Comparison of ENCODE assay signal across 8 mouse cellular contexts in the genomic region with DNA sequence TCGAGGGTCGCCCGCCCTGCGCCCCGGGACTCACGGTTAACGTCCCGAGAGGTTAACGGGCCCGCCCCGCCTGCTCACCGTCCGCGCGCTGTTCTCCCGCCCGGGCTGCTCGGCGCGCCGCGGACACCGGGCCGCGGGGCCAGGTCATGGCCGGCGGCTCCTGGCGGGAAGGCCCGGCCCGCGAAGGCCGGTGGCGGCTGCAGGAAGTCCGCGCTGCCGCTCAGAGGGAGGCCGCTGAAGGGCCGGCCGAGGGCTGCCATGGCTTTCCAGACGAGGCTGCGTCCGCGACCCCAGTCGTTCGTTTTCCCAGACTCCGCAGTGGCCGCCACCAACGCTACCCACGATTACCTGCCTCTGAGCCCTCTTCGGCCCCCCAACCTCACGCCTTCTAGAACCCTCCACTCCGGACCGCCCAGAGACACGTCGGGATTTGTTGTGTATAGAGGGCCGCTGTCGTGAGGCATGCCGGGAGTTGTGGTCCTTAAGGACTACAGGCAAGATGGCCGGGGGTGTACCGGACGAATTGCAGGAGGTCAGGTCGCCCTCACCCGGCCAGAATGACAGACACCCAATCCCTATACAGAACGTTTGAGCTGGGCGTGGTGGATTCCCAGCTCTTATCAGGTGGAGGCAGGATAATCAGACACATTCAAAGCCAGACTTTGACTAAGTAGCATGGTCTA. TPM values are rescaled to one million over a fixed set of nuclear protein-coding genes. Genes with fewer than 3 reads are reported as not detected.
DNase-seq lines count a peak whose midpoint lies in the region; ATAC-seq and TF ChIP-seq lines count a peak whose summit lies in the region.

Gene Ccdc117, minus strand, starts transcription at position 389 of the 683 bp plus-strand sequence.

- no peaks in the 10 kb centered on the region for H3K27me3 ChIP-seq in forebrain, embryonic 14.5 days (replicated peaks; ENCODE audit: control insufficient read depth, insufficient read depth, low read length)

- peak; percentile 99 for ATAC-seq in forebrain, embryonic 14.5 days
- ATAC-seq in neutrophil, adult 5-6 weeks (ENCODE audit: extremely low read depth, insufficient number of reproducible peaks, low FRiP score, poor library complexity, severe bottlenecking) = peak; percentile 98

- peak within 1 kb of the TSS; percentile 79 for H3K4me2 ChIP-seq in forebrain, embryonic 14.5 days (ENCODE audit: low read length)

- peaks cover 8% of the 10 kb centered on the region; the same call in 1 of the 2 replicates for H3K4me1 ChIP-seq in forebrain, embryonic 14.5 days (ENCODE audit: control insufficient read depth, insufficient read depth, low read length)
- H3K4me1 ChIP-seq in lung, adult 2 months (ENCODE audit: control insufficient read depth, insufficient read depth, low read length) = peaks cover 15% of the 10 kb centered on the region

- peak; percentile 24; the same call in 1 of the 2 replicates for TF ChIP-seq CTCF in lung, adult 2 months (IDR thresholded peaks at IDR 0.05; ENCODE audit: insufficient read depth, low read length)

- peaks cover 15% of the 10 kb centered on the region; the same call in 1 of the 2 replicates for H3K36me3 ChIP-seq in forebrain, embryonic 14.5 days (ENCODE audit: control insufficient read depth, insufficient read depth, low read length)

- intact Hi-C loops in heart, postnatal 14 days (cut with DNase I) = loop anchor here (2.0 to 5.0 kb wide), 2 partner anchors 19 to 85 kb away; no protein-coding TSS in a partner anchor

- TF ChIP-seq POLR2A in lung, adult 2 months (IDR thresholded peaks at IDR 0.05; ENCODE audit: borderline replicate concordance, extremely low read depth, low read depth, low read length) = peak; percentile 89; the same call in 1 of the 2 replicates

- under 1% methylated on average over 51 of the region's 65 CpGs for WGBS in forebrain, embryonic 14.5 days
- under 1% methylated on average over 64 of the region's 65 CpGs for WGBS in lung, adult 2 months

- DNase-seq in ES-CJ7 (ENCODE audit: low read depth, low spot score) = peak; percentile 98
- DNase-seq in cerebellum, adult 11 months = peak; percentile 85
- DNase-seq in forebrain, embryonic 14.5 days (ENCODE audit: low spot score) = peak; percentile 94
- peak; percentile 88 to 89 for DNase-seq in heart, postnatal 14 days
- DNase-seq in layer of hippocampus, adult 18-20 months (ENCODE audit: low spot score in 2 of 2) = peak; percentile 81 to 92
- DNase-seq in lung, adult 2 months = peak; percentile 91
- DNase-seq in thymus, adult 18-20 months = peak; percentile 83 to 92

- no peaks in the 10 kb centered on the region for H3K9me3 ChIP-seq in forebrain, embryonic 14.5 days (replicated peaks; ENCODE audit: control insufficient read depth, low read length)

- H3K9ac ChIP-seq in forebrain, embryonic 14.5 days (ENCODE audit: low read length) = peak within 1 kb of the TSS; percentile 88

- H3K4me3 ChIP-seq in forebrain, embryonic 14.5 days (ENCODE audit: low read depth, low read length) = peak within 1 kb of the TSS; percentile 89
- H3K4me3 ChIP-seq in lung, adult 2 months (replicated peaks; ENCODE audit: extremely low read depth, low read depth, low read length) = peak within 1 kb of the TSS; percentile 96

- H3K27ac ChIP-seq in forebrain, embryonic 14.5 days (ENCODE audit: low read depth, low read length) = peak within 1 kb of the TSS; percentile 48; the same call in 1 of the 2 replicates

RNA-seq across cellular contexts. Expression of gene Ccdc117, which starts in this region (rescaled TPM):
- 13.1 and 14.8 TPM in 2 replicates for polyA plus RNA-seq in forebrain, embryonic 14.5 days (2014; fragmentation: Nextera tagmentation; extraction: Ambion mirVana)
- total RNA-seq in heart, postnatal 14 days (2021) = 10 to 100 TPM; 17.6 to 20.5 TPM
- total RNA-seq in layer of hippocampus, adult 18-20 months (2021) = 10 to 100 TPM; 19.0 to 20.8 TPM
- 7.9 and 8.7 TPM in 2 replicates for polyA plus RNA-seq in lung, adult 2 months (2012; rRNA removed)
- 40.0 and 42.0 TPM in 2 replicates for total RNA-seq in neutrophil, adult 5-6 weeks (2017)

Comparison
In these comparisons a context has a peak if more than half of its experiments do, and no peak if none do; other contexts are left out.
1. Peak in every context shown above with its lines: DNase-seq, ATAC-seq, H3K4me3 ChIP-seq and H3K27ac ChIP-seq.